Mouse (Mus musculus) heart, embryonic 15.5 days (tissue): ENCODE measurements around the gene Ttc21a. TPM values are rescaled to one million over a fixed set of nuclear protein-coding genes. Genes with fewer than 3 reads are reported as not detected.

Experiments
- ATAC-seq: fragments of 200-750 bp; cut with Nextera tagmentation; replicated peaks from 2 replicates; pipeline ENCODE4 v1.8.0; 2017; ENCODE audit warnings: low read depth, moderate TSS enrichment; ENCODE audit not compliant: insufficient number of reproducible peaks, insufficient read depth, low FRiP score
- H3K27ac ChIP-seq: fragments of 300-500 bp; sonication (generic); 2 replicates; pipeline ENCODE4 v1.5.1; 2015; ENCODE audit warnings: mild to moderate bottlenecking, inconsistent platforms
- H3K27me3 ChIP-seq: fragments of 300-500 bp; sonication (generic); 2 replicates; pipeline ENCODE4 v1.6.1; 2015; ENCODE audit warnings: inconsistent platforms
- H3K36me3 ChIP-seq: fragments of 300-500 bp; sonication (generic); 2 replicates; pipeline ENCODE4 v1.6.1; 2015; ENCODE audit warnings: mild to moderate bottlenecking, inconsistent platforms
- H3K4me1 ChIP-seq: fragments of 300-500 bp; sonication (generic); replicated peaks from 2 replicates; pipeline ENCODE4 v1.6.1; 2015; ENCODE audit warnings: inconsistent platforms
- H3K4me2 ChIP-seq: fragments of 300-500 bp; sonication (generic); 2 replicates; pipeline ENCODE4 v1.6.1; 2015; ENCODE audit warnings: inconsistent platforms, mild to moderate bottlenecking, moderate library complexity
- H3K4me3 ChIP-seq: fragments of 300-500 bp; sonication (generic); 2 replicates; pipeline ENCODE4 v1.5.1; 2015; ENCODE audit warnings: mild to moderate bottlenecking, inconsistent platforms
- H3K9ac ChIP-seq: fragments of 300-500 bp; sonication (generic); 2 replicates; pipeline ENCODE4 v1.6.1; 2015; ENCODE audit warnings: mild to moderate bottlenecking, inconsistent platforms
- H3K9me3 ChIP-seq: fragments of 300-500 bp; sonication (generic); replicated peaks from 2 replicates; pipeline ENCODE4 v1.6.1; 2016; ENCODE audit warnings: inconsistent platforms
- WGBS: fragments of 180-500 bp; shearing (Covaris S2); methylation state at CpG from one replicate; pipeline ENCODE4 v1.1.7; 2015; ENCODE audit warnings: mixed read lengths; 5-methylcytosine and 5-hydroxymethylcytosine counted together
- polyA plus RNA-seq: library from polyadenylated mRNA; unstranded; fragments of >200 nt; fragmentation: Nextera tagmentation; extraction: Ambion mirVana; gene quantifications from 2 replicates; pipeline ENCODE4 v1.2.1, GENCODE M21; 2015

The Ttc21a gene
- polyA plus RNA-seq, 1 experiment from 2014 or later = 0.08 TPM

DNA sequence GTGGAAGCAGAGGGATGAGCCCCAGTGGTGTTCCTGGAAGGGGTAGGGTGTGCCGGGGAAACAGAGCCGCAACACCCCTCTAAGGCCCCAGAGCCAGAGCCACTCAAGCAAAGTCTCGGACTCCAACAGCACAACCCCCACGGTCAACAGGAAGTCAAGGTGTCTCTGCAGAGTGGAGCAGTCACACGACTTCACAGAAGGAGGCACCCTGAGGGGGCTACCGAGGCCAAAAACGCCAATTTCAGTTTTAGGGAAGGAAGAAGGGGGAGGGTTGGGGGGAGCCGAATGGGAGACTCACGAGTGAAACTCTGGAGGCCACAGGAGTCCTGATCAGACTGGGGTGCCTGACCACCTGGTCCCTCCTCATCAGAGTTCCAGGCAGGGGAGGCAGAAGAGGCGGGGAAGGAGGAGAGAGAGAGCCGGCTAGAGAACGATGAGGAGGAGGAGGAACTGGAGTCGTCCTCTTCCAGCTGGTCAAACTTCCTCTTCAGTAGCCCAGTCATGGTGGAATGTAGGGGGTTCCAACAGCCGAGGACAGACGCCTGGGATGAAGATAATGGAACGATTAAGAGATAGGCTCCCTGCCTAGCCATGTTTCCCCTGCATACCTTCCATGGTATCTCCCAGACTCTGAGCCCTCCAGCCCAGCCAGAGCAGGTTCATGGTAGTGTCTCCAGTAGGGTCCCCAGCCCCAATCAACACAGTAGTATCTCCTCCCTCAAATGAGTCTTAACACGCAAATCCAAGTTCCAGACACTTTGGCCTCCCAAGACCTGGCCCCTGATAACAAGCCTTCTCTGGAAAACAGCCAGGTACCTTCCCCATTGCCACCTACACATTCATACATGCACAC lies 39.5 kb downstream of the Ttc21a start:
- ATAC-seq = no peak
- WGBS = 26% methylated on average over 17 of the region's 17 CpGs
- H3K27me3 ChIP-seq = no peaks in the 10 kb centered on the region
- H3K4me1 ChIP-seq = peaks cover 57% of the 10 kb centered on the region
- H3K9me3 ChIP-seq = no peaks in the 10 kb centered on the region
- H3K27ac ChIP-seq = peak overlapping the region; percentile 55
- H3K9ac ChIP-seq = 0 out of 2 replicates have a peak overlapping the region, but pooled peaks have one; percentile 7
- peak overlapping the region; percentile 18 for H3K4me3 ChIP-seq
- H3K4me2 ChIP-seq = peak overlapping the region; percentile 35; the same call in 1 of the 2 replicates
- H3K36me3 ChIP-seq = peaks cover 37% of the 10 kb centered on the region; the same call in 1 of the 2 replicates

GRCm38 (mm10) chr9:119977557-119978060 lies 40.2 kb downstream of the Ttc21a start:
- Histone ChIP-seq H3K36me3 (peaks cover 30% of the 10 kb centered on the region; the same call in 1 of the 2 replicates), H3K27me3 (no peaks in the 10 kb centered on the region), H3K27ac (peak overlapping the region; percentile 55), H3K4me1 (peaks cover 64% of the 10 kb centered on the region), H3K4me2 (peak overlapping the region; percentile 35; the same call in 1 of the 2 replicates), H3K4me3 (peak overlapping the region; percentile 18), H3K9ac (0 out of 2 replicates have a peak overlapping the region, but pooled peaks have one; percentile 7), H3K9me3 (no peaks in the 10 kb centered on the region)
- WGBS = 6% methylated on average over 5 of the region's 5 CpGs
- no peak for ATAC-seq

DNA sequence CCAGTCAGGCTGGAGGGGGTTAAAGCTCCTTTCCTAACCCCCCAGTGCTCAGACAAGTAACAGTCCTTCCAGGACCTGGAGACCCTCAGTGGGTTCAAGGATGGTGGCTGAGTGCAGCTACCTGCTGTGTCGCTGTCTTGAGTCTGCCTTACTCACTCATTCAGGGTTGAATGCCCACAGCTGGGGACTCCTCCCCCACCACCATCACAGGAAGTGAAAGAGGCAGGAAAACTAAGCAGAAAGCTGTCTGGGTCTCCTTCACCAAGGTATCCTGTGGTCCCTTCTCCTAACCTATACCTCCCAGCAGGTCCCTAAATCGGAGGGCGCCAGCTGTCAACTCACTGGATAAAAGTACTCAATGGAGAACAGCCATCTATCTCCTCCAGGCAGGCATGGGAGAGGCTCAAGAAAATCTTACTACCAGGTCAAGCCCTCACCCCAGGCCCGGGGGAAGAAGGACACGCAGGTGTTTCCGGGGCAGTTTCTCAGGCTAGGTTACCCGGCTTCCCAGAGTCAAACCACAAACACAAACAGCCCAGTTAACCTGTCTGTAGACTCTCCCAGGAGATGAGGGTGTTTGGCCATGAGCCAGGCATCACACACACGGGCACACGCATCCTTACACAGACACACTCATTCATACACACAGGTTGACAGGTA lies 40.9 kb downstream of the Ttc21a start:
- peak overlapping the region; percentile 18; the same call in 1 of the 2 replicates for H3K4me3 ChIP-seq

GRCm38 (mm10) chr9:119978811-119979441 lies 41.5 kb downstream of the Ttc21a start:
- WGBS = 78% methylated on average over 6 of the region's 6 CpGs
- ATAC-seq = no peak
- H3K4me3 ChIP-seq = no peak overlapping the region
- peaks cover 17% of the 10 kb centered on the region; the same call in 1 of the 2 replicates for H3K36me3 ChIP-seq
- peak overlapping the region; percentile 37; the same call in 1 of the 2 replicates for H3K27ac ChIP-seq
- H3K27me3 ChIP-seq = no peaks in the 10 kb centered on the region
- H3K9me3 ChIP-seq = no peaks in the 10 kb centered on the region
- no peak overlapping the region for H3K9ac ChIP-seq
- H3K4me1 ChIP-seq = peaks cover 71% of the 10 kb centered on the region
- 0 out of 2 replicates have a peak overlapping the region, but pooled peaks have one; percentile 35 for H3K4me2 ChIP-seq

More for the DNA sequence above, 40.9 kb downstream of the Ttc21a start:
- Histone ChIP-seq H3K27me3 (no peaks in the 10 kb centered on the region), H3K9ac (no peak overlapping the region), H3K4me1 (peaks cover 69% of the 10 kb centered on the region), H3K27ac (peak overlapping the region; percentile 55), H3K4me2 (peak overlapping the region; percentile 35; the same call in 1 of the 2 replicates), H3K36me3 (peaks cover 23% of the 10 kb centered on the region; the same call in 1 of the 2 replicates), H3K9me3 (no peaks in the 10 kb centered on the region)
- 45% methylated on average over 9 of the region's 9 CpGs for WGBS
- ATAC-seq = no peak

DNA sequence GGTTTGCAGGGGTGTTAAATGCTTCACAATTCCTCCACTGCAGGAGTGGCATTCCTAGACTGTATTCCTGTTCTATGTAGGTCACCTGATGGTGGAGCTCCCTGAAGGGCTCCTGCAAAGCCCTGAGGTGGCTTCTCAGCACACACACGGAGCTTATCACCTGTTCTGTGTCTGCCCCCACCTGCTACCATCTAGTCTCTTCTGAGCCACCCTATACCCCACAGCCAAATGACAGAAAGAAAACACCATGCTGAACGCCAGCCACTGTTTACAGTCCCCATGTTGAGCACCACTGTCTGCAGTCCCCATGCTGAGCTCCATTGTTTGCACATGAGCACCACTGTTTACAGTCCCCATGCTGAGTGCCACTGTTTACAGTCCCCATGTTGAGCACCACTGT lies 42.3 kb downstream of the Ttc21a start:
- Histone ChIP-seq H3K36me3 (peaks cover 8% of the 10 kb centered on the region; the same call in 1 of the 2 replicates), H3K4me1 (peaks cover 79% of the 10 kb centered on the region), H3K9me3 (no peaks in the 10 kb centered on the region), H3K4me2 (no peak overlapping the region), H3K27ac (peak overlapping the region; percentile 98; the same call in 1 of the 2 replicates), H3K9ac (no peak overlapping the region), H3K4me3 (no peak overlapping the region), H3K27me3 (no peaks in the 10 kb centered on the region)
- 56% methylated on average over 2 of the region's 2 CpGs for WGBS
- no peak for ATAC-seq

- H3K4me2 ChIP-seq = peak overlapping the region; percentile 96
- no peaks in the 10 kb centered on the region for H3K27me3 ChIP-seq
- H3K4me3 ChIP-seq = peak overlapping the region; percentile 89
- peak overlapping the region; percentile 48 for H3K9ac ChIP-seq
- 1% methylated on average over 4 of the region's 4 CpGs for WGBS
- ATAC-seq = no peak
- no peaks in the 10 kb centered on the region for H3K9me3 ChIP-seq
- peaks cover 79% of the 10 kb centered on the region for H3K4me1 ChIP-seq
- H3K27ac ChIP-seq = peak overlapping the region; percentile 98
- no peaks in the 10 kb centered on the region for H3K36me3 ChIP-seq
These were observed 43.4 kb downstream of the Ttc21a start for GRCm38 (mm10) chr9:119980770-119981182.

- H3K4me3 ChIP-seq = peak overlapping the region; percentile 89
- H3K27ac ChIP-seq = peak overlapping the region; percentile 98
- peak overlapping the region; percentile 48 for H3K9ac ChIP-seq
- no peaks in the 10 kb centered on the region for H3K9me3 ChIP-seq
- H3K27me3 ChIP-seq = no peaks in the 10 kb centered on the region
- WGBS = 1% methylated on average over 16 of the region's 16 CpGs
- peaks cover 76% of the 10 kb centered on the region for H3K4me1 ChIP-seq
- ATAC-seq = peak; percentile 68
- H3K4me2 ChIP-seq = peak overlapping the region; percentile 96
- H3K36me3 ChIP-seq = no peaks in the 10 kb centered on the region
These were observed 44.1 kb downstream of the Ttc21a start for GRCm38 (mm10) chr9:119981183-119982179.

DNA sequence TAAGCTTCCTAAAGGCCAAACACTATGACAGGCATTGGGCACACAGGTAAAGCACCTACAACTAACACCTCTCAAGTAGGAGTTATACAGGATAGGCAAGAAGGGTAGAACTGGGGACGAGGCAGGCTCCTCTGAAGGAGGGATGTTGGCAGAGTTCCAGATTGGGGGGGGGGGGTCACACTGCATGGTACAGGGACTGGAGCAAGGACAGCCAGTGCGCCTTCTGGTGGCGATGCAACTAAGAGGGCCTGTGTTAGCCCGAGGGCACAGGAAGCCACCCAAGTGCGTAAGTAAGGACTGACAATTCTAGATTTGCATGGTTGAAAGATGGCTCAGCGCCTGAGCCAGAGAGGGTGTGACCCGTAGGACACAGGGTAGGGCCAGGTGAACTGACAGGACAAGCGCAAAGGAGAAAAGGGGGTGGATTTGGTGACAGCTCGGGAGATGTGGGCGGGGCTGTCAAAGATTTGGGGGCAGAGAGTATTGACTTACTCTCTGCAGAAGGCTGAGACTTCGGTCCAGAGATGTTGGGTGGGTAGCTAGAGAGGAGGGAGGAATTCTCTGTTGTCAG lies 44.9 kb downstream of the Ttc21a start:
- peak overlapping the region; percentile 88 for H3K9ac ChIP-seq
- no peaks in the 10 kb centered on the region for H3K27me3 ChIP-seq
- 2% methylated on average over 11 of the region's 11 CpGs for WGBS
- no peaks in the 10 kb centered on the region for H3K36me3 ChIP-seq
- peak overlapping the region; percentile 96 for H3K4me2 ChIP-seq
- peak overlapping the region; percentile 98 for H3K27ac ChIP-seq
- H3K4me1 ChIP-seq = peaks cover 67% of the 10 kb centered on the region
- H3K4me3 ChIP-seq = peak overlapping the region; percentile 89
- H3K9me3 ChIP-seq = no peaks in the 10 kb centered on the region
- peak; percentile 18; the same call in 1 of the 2 replicates for ATAC-seq

DNA sequence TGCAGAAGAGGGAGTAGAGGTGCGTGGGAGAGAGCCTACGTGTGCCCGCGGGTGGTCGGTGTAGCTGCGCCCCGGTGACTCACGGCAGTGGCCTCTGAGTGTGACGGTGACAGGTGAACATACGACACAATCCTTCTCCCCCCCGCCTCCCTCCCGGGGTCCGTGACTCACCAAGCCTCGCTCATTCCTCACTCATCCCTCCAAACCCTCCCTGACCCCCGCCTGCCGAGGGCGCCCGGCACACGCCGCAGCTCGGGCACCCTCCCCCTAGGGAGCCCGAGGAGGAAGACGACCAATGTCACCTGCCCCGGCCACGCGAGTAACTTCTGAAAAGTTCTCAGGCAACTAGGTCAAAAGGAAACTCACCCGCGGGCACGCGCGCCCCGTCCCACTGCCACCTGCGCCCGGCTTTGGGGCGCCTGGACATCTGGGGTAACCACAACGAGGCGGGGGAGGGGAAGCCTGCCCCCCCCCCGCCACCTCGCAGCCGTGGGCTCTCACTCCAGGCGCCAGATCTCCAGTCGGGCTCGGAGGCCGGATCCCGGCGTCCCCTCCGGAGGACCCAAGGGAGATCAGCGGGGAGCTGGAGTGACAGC lies 45.6 kb downstream of the Ttc21a start:
- Histone ChIP-seq H3K27me3 (no peaks in the 10 kb centered on the region), H3K27ac (peak overlapping the region; percentile 98), H3K36me3 (no peaks in the 10 kb centered on the region), H3K4me3 (peak overlapping the region; percentile 89), H3K9me3 (no peaks in the 10 kb centered on the region), H3K4me2 (peak overlapping the region; percentile 96), H3K4me1 (peaks cover 60% of the 10 kb centered on the region), H3K9ac (peak overlapping the region; percentile 88)
- under 1% methylated on average over 48 of the region's 48 CpGs for WGBS
- ATAC-seq = no peak
